Mouse (Mus musculus): ENCODE measurements around the gene Afmid.
A peak's percentile ranks its signal among the peaks of the same experiment; 100 is the strongest.

The Afmid gene

GRCm38 (mm10) chr11:117825333-117826101 lies at the start of gene Afmid, which contains the start of gene Tk1:
Afmid (plus strand) TSS chr11:117825924.
Tk1 (minus strand) TSS chr11:117826092.
- no peaks in the 10 kb centered on the region for H3K36me3 ChIP-seq (ENCODE audit: control insufficient read depth, insufficient read depth, low read length, poor library complexity, severe bottlenecking)
- H3K27me3 ChIP-seq (ENCODE audit: control insufficient read depth, insufficient read depth, low read length, poor library complexity, severe bottlenecking): no peaks in the 10 kb centered on the region
- peak; percentile 68 for DNase-seq (ENCODE audit: low read depth, low spot score)

DNA sequence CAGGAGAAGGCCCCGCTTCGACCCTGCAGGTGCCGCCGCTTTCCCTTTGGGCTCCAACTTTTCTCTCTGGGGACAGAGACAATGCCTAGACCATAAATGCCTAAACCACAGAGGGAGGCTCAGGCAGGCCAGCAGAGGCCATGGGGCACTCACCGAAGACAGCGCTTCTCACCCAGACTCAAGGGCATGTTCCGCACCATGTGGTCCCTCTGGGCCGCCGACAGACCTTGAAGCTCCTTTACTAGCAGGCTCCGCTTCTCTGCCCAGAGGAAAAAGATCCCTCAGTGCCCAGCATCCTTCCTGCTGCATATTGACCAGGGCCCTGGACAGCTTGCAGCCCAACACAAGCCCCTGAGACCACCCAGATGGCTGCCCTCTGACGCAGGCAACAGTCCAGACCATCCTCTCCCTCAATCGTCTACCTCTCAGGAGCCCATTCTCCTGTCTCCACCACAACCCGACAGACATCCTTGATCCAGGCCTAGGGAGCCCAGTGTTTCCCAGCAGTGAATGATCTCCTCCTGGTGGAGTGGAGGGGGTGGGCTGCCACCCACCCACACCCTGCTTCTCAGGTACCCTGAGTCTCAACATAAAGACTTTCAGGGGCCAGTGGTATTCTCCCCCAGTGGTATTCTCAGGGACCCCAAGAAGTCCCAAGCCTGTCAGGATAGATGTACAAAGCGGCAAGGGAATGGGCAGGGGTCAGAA lies 49.5 kb upstream of the Afmid start:
- Histone ChIP-seq H3K36me3 (ENCODE audit: control insufficient read depth, insufficient read depth, low read length, poor library complexity, severe bottlenecking) (peaks cover 12% of the 10 kb centered on the region), H3K27me3 (ENCODE audit: control insufficient read depth, insufficient read depth, low read length, poor library complexity, severe bottlenecking) (no peaks in the 10 kb centered on the region)

GRCm38 (mm10) chr11:117777111-117777510 lies 48.6 kb upstream of the Afmid start:
- peak; percentile 40 for DNase-seq (ENCODE audit: low read depth, low spot score)
- H3K27me3 ChIP-seq (ENCODE audit: control insufficient read depth, insufficient read depth, low read length, poor library complexity, severe bottlenecking): no peaks in the 10 kb centered on the region
- peaks cover 12% of the 10 kb centered on the region for H3K36me3 ChIP-seq (ENCODE audit: control insufficient read depth, insufficient read depth, low read length, poor library complexity, severe bottlenecking)

More for the DNA sequence above, 49.5 kb upstream of the Afmid start:
- DNase-seq (ENCODE audit: low read depth, low spot score): no peak

GRCm38 (mm10) chr11:117778031-117778430 lies 47.7 kb upstream of the Afmid start:
- no peak for DNase-seq (ENCODE audit: low read depth, low spot score)
- peaks cover 8% of the 10 kb centered on the region for H3K36me3 ChIP-seq (ENCODE audit: control insufficient read depth, insufficient read depth, low read length, poor library complexity, severe bottlenecking)
- H3K27me3 ChIP-seq (ENCODE audit: control insufficient read depth, insufficient read depth, low read length, poor library complexity, severe bottlenecking): no peaks in the 10 kb centered on the region

DNA sequence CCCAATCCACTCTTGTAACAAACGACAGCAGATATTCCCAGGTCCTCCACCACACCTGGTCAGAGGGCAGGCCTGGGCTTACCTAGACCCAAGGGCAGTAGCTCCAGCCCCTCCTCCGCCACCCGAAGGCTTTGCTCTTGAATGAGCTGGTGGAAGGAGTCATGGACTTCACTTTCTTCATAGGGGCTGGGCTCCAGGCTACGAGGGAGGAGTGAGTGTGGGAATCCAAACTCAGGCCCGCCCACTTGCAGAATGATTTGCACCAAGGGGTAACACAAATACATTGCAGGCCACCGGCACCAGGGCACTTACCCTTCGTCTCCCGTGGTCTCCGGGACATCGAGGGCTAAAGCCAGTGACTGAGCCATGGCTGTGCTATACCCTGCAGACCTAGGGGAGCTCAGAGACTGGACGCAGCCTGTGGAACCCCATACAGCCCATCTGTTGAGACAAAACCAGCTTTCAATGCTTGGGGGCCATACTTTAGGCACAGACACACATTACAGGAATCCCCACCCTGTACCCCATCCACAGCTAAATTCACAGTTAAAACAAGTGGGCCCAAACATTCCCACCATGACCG lies 46.8 kb upstream of the Afmid start:
- no peak for DNase-seq (ENCODE audit: low read depth, low spot score)
- Histone ChIP-seq H3K27me3 (ENCODE audit: control insufficient read depth, insufficient read depth, low read length, poor library complexity, severe bottlenecking) (no peaks in the 10 kb centered on the region), H3K36me3 (ENCODE audit: control insufficient read depth, insufficient read depth, low read length, poor library complexity, severe bottlenecking) (peaks cover 8% of the 10 kb centered on the region)

DNA sequence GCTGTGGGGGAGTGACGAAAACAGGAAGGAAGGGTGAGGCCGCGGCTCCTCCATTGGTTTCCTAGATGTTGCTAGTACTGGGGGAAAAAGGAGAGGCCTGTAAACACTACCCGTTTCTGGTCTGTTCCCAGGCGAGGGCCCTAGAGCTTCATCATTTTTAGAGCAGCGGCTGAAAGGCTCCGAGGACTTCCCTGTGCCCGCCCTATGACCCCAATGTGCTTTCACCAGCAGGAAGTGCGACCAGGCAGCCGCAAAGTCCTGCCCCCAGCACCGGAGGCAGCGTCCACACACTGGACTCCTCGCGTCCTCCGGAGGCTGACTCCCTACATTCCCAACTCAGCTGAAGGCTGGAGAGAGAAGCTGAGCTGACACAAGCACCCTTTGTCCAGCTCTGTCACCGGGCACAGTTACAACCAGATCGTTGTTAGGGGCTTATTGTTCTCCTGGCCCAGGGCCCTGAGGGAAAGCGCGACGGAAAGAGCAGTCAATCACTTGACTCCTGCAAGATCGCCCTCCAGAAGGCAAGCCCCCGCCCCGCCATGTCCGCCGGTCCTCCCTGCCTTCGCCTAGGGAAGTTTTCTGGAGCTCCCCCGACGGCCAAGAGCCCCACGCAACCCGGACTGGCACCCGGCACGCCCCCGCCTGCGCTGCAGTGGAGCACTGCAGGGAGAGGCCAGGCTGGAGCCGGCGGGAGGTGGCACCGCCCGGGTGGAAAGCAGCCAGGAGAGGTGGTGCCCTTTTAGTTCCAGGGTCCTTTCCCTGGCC lies 46.1 kb upstream of the Afmid start:
- no peaks in the 10 kb centered on the region for H3K27me3 ChIP-seq (ENCODE audit: control insufficient read depth, insufficient read depth, low read length, poor library complexity, severe bottlenecking)
- DNase-seq (ENCODE audit: low read depth, low spot score): peak; percentile 61
- peaks cover 9% of the 10 kb centered on the region for H3K36me3 ChIP-seq (ENCODE audit: control insufficient read depth, insufficient read depth, low read length, poor library complexity, severe bottlenecking)

DNA sequence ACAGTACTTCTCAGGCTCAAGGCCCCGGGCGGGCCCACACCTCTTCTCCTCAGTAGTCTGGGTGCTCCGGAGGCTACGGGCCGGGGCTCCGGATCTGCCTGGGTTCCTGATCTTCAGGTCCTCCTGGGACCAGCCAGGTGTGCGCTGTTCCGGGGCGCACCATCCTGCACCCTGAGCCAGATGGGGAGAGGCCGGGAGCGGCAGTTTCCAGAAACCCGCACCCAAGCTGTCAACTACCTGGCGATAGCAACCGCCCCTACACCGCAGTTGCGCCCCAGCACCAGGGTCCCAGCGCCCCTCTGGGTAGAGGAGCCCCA lies 45.6 kb upstream of the Afmid start:
- H3K36me3 ChIP-seq (ENCODE audit: control insufficient read depth, insufficient read depth, low read length, poor library complexity, severe bottlenecking): peaks cover 9% of the 10 kb centered on the region; the same call in 1 of the 2 replicates
- no peak for DNase-seq (ENCODE audit: low read depth, low spot score)
- H3K27me3 ChIP-seq (ENCODE audit: control insufficient read depth, insufficient read depth, low read length, poor library complexity, severe bottlenecking): no peaks in the 10 kb centered on the region

DNA sequence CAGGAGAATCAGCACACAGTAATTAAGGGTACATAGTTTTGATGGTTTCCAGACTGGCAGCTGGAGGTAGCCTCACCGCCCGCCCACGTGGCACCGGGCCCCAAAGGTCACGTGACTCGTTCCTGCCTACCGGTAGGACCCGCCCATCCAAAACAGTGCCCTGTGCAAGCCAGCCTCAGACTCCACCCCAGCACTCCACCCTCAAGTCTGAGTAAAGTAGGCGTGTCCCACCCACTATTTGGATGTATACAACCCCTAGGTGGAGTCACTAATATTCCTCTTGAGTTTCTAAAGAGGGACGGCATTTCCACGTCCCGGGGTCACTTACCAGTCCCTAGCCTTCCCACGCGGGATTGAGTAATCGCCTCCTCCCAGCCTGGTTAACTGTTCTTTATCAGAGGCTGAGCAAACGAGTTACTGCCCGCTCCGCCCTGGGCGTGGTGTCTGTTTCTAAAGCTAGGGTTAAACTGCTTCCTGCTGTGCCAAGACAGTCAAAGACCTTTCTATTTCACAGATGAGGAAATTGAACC lies 45.1 kb upstream of the Afmid start:
- peak; percentile 97 for DNase-seq (ENCODE audit: low read depth, low spot score)
- Histone ChIP-seq H3K36me3 (ENCODE audit: control insufficient read depth, insufficient read depth, low read length, poor library complexity, severe bottlenecking) (peaks cover 11% of the 10 kb centered on the region; the same call in 1 of the 2 replicates), H3K27me3 (ENCODE audit: control insufficient read depth, insufficient read depth, low read length, poor library complexity, severe bottlenecking) (no peaks in the 10 kb centered on the region)

- peaks cover 11% of the 10 kb centered on the region; the same call in 1 of the 2 replicates for H3K36me3 ChIP-seq (ENCODE audit: control insufficient read depth, insufficient read depth, low read length, poor library complexity, severe bottlenecking)
- DNase-seq (ENCODE audit: low read depth, low spot score): peak; percentile 70
- no peaks in the 10 kb centered on the region for H3K27me3 ChIP-seq (ENCODE audit: control insufficient read depth, insufficient read depth, low read length, poor library complexity, severe bottlenecking)
Measured at GRCm38 (mm10) chr11:117781199-117781821, 44.4 kb upstream of the Afmid start.

GRCm38 (mm10) chr11:117781993-117782704 lies 43.6 kb upstream of the Afmid start, which contains the start of the genes Tmc8 and Tmc6:
Tmc8 (plus strand) TSS chr11:117782076.
Tmc6 (minus strand) TSS chr11:117782198.
- peaks cover 17% of the 10 kb centered on the region for H3K36me3 ChIP-seq (ENCODE audit: control insufficient read depth, insufficient read depth, low read length, poor library complexity, severe bottlenecking)
- peak; percentile 91 for DNase-seq (ENCODE audit: low read depth, low spot score)
- no peaks in the 10 kb centered on the region for H3K27me3 ChIP-seq (ENCODE audit: control insufficient read depth, insufficient read depth, low read length, poor library complexity, severe bottlenecking)

DNA sequence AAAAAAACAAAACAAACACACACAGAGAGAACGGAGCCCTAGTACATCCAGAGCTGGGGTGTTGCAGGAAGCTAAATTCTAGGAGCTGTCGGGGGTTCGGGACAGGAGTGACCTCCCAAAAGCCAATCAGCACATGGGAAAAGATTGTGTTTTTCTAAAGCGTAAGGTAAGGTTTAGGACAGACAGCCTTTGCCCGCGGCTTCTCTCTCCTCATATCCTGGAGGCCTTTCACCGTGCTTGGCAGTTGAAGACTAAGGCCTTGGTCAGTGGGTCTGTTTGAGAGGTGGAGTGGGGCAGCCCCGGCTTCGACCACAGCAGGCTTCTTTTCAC lies 43.1 kb upstream of the Afmid start:
- Histone ChIP-seq H3K36me3 (ENCODE audit: control insufficient read depth, insufficient read depth, low read length, poor library complexity, severe bottlenecking) (peaks cover 18% of the 10 kb centered on the region), H3K27me3 (ENCODE audit: control insufficient read depth, insufficient read depth, low read length, poor library complexity, severe bottlenecking) (no peaks in the 10 kb centered on the region)
- no peak for DNase-seq (ENCODE audit: low read depth, low spot score)

GRCm38 (mm10) chr11:117783089-117783488 lies 42.6 kb upstream of the Afmid start:
- H3K36me3 ChIP-seq (ENCODE audit: control insufficient read depth, insufficient read depth, low read length, poor library complexity, severe bottlenecking): peaks cover 15% of the 10 kb centered on the region
- peak; percentile 85 for DNase-seq (ENCODE audit: low read depth, low spot score)
- no peaks in the 10 kb centered on the region for H3K27me3 ChIP-seq (ENCODE audit: control insufficient read depth, insufficient read depth, low read length, poor library complexity, severe bottlenecking)

GRCm38 (mm10) chr11:117783683-117784309 lies 41.9 kb upstream of the Afmid start:
- peaks cover 16% of the 10 kb centered on the region for H3K36me3 ChIP-seq (ENCODE audit: control insufficient read depth, insufficient read depth, low read length, poor library complexity, severe bottlenecking)
- peak; percentile 41 for DNase-seq (ENCODE audit: low read depth, low spot score)

More at GRCm38 (mm10) chr11:117783683-117784309, 41.9 kb upstream of the Afmid start:
- no peaks in the 10 kb centered on the region for H3K27me3 ChIP-seq (ENCODE audit: control insufficient read depth, insufficient read depth, low read length, poor library complexity, severe bottlenecking)
